Mouse (Mus musculus) heart, embryonic 13.5 days (tissue): Measurements from ENCODE around the gene Prdm4. TPM values are rescaled to one million over a fixed set of nuclear protein-coding genes. Genes with fewer than 3 reads are reported as not detected.

Experiments
- ATAC-seq: fragments of 200-750 bp; cut with Nextera tagmentation; 2 replicates; pipeline ENCODE4 v1.8.0; 2017; ENCODE audit warnings: moderate TSS enrichment; ENCODE audit not compliant: insufficient number of reproducible peaks, low FRiP score, low TSS enrichment; ENCODE audit errors: extremely low read depth
- H3K27ac ChIP-seq: fragments of 300-500 bp; sonication (generic); replicated peaks from 2 replicates; pipeline ENCODE4 v1.5.1; 2015; ENCODE audit warnings: moderate library complexity, mild to moderate bottlenecking, inconsistent platforms
- H3K27me3 ChIP-seq: fragments of 300-500 bp; sonication (generic); replicated peaks from 2 replicates; pipeline ENCODE4 v1.6.1; 2015; ENCODE audit warnings: mild to moderate bottlenecking, inconsistent platforms
- H3K36me3 ChIP-seq: fragments of 300-500 bp; sonication (generic); 2 replicates; pipeline ENCODE4 v1.6.1; 2015; ENCODE audit warnings: mild to moderate bottlenecking, inconsistent platforms
- H3K4me1 ChIP-seq: fragments of 300-500 bp; sonication (generic); 2 replicates; pipeline ENCODE4 v1.6.1; 2015; ENCODE audit warnings: inconsistent platforms
- H3K4me2 ChIP-seq: fragments of 300-500 bp; sonication (generic); 2 replicates; pipeline ENCODE4 v1.6.1; 2015; ENCODE audit warnings: inconsistent platforms, mild to moderate bottlenecking, moderate library complexity
- H3K4me3 ChIP-seq: fragments of 300-500 bp; sonication (generic); 2 replicates; pipeline ENCODE4 v1.5.1; 2015; ENCODE audit warnings: moderate library complexity, mild to moderate bottlenecking, inconsistent platforms
- H3K9ac ChIP-seq: fragments of 300-500 bp; sonication (generic); 2 replicates; pipeline ENCODE4 v1.6.1; 2015; ENCODE audit warnings: inconsistent platforms, mild to moderate bottlenecking, moderate library complexity
- H3K9me3 ChIP-seq: fragments of 300-500 bp; sonication (generic); 2 replicates; pipeline ENCODE4 v1.6.1; 2016; ENCODE audit warnings: inconsistent platforms
- WGBS: fragments of 180-500 bp; shearing (Covaris S2); methylation state at CpG from one replicate; pipeline ENCODE4 v1.1.7; 2015; ENCODE audit warnings: mixed read lengths; 5-methylcytosine and 5-hydroxymethylcytosine counted together
- polyA plus RNA-seq: library from polyadenylated mRNA; unstranded; fragments of >200 nt; fragmentation: Nextera tagmentation; extraction: Ambion mirVana; gene quantifications from 2 replicates; pipeline ENCODE4 v1.2.1, GENCODE M21; 2015

Gene Prdm4
- polyA plus RNA-seq, 1 experiment from 2014 or later = 10.5 TPM

DNA sequence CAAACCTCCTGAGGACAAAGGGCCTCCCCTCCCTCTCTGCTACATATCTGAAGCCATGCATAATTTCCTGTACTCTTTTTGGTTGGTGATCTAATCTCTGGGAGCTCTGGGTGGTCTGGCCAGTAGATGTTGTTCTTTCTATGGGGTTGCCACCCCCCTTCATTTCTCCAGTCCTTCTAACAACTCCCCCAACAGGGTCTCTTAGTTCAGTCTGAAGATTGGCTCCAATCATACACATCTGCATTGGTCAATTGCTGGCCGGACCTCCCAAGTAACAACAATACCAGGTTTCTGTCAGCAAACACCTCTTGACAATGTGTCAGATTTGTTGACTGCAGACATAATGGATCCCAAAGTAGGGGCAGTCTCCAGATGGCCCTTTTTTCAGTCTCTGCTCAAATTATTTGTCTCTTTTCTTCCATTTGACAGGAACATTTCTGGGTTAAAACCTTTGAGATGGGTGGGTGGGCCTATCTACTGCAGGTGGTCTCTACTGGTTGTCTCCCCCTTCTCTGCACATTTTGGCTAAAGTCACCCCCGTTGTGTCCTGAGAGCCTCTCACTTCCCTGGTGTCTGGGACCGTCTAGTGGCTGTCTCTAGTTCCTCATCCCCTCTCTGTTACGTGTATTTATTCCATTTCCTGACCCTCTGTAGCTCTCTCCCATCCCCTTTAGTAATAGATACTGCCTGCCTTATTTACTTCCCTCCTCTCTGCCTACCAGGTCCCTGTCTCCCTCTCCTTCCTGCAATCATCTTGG lies 70.7 kb downstream of the Prdm4 start:
- no peak for ATAC-seq
- no peaks in the 10 kb centered on the region for H3K27me3 ChIP-seq
- no peak overlapping the region for H3K9ac ChIP-seq
- 43% methylated on average over 4 of the region's 4 CpGs for WGBS
- H3K36me3 ChIP-seq = no peaks in the 10 kb centered on the region
- H3K4me3 ChIP-seq = no peak overlapping the region
- H3K9me3 ChIP-seq = no peaks in the 10 kb centered on the region
- no peak overlapping the region for H3K27ac ChIP-seq
- H3K4me1 ChIP-seq = peaks cover 7% of the 10 kb centered on the region; the same call in 1 of the 2 replicates
- no peak overlapping the region for H3K4me2 ChIP-seq

Other genes with a start within 250 kb of the Prdm4 start
- gene Pwp1, start 87.6 kb downstream of the Prdm4 start, polyA plus RNA-seq = 44.2 and 47.0 TPM in 2 replicates
- gene Ascl4, start 10.5 kb upstream of the Prdm4 start, polyA plus RNA-seq = 0.07 TPM in 1 of 2 replicates, not detected in the other
- gene Rtcb, start 40.7 kb upstream of the Prdm4 start, polyA plus RNA-seq = 115 and 124 TPM in 2 replicates
- not detected in 2 replicates for gene Bpifc, start 94.8 kb upstream of the Prdm4 start, polyA plus RNA-seq
- gene Fbxo7, start 104.8 kb upstream of the Prdm4 start, polyA plus RNA-seq = 21.2 and 22.6 TPM in 2 replicates